Mouse (Mus musculus): ENCODE measurements around the gene Cir1.

Gene Cir1

GRCm38 (mm10) chr2:73312152-73313116 lies at the start of gene Cir1, which contains the start of gene Scrn3:
TSS of gene Cir1 (minus strand) at chr2:73312701.
TSS of gene Scrn3 (plus strand) at chr2:73312601.
- in situ Hi-C loops (cut with MboI, MseI): no loop called here

- in situ Hi-C loops (cut with MboI, MseI): loop anchor here in 1 of 2 experiments (10.0 kb wide), 1 partner anchor 1846 kb away; no protein-coding TSS in a partner anchor
Observed at GRCm38 (mm10) chr2:73360536-73360935, 48.0 kb upstream of the Cir1 start.

- in situ Hi-C loops (cut with MboI, MseI): loop anchor here in 1 of 2 experiments (10.0 kb wide), 1 partner anchor 1845 kb away; no protein-coding TSS in a partner anchor
Observed at GRCm38 (mm10) chr2:73359941-73360340, 47.4 kb upstream of the Cir1 start.

- in situ Hi-C loops (cut with MboI, MseI): no loop called here
Observed at GRCm38 (mm10) chr2:73357004-73357403, 44.5 kb upstream of the Cir1 start.

- in situ Hi-C loops (cut with MboI, MseI): no loop called here
Observed at GRCm38 (mm10) chr2:73351927-73352374, 39.5 kb upstream of the Cir1 start.

GRCm38 (mm10) chr2:73351496-73351895 lies 39.0 kb upstream of the Cir1 start:
- in situ Hi-C loops (cut with MboI, MseI): no loop called here

GRCm38 (mm10) chr2:73348221-73348620 lies 35.7 kb upstream of the Cir1 start:
- in situ Hi-C loops (cut with MboI, MseI): no loop called here

- in situ Hi-C loops (cut with MboI, MseI): no loop called here
Observed at GRCm38 (mm10) chr2:73347766-73348165, 35.3 kb upstream of the Cir1 start.

- in situ Hi-C loops (cut with MboI, MseI): no loop called here
Observed at GRCm38 (mm10) chr2:73347136-73347535, 34.6 kb upstream of the Cir1 start.

GRCm38 (mm10) chr2:73346345-73347086 lies 34.0 kb upstream of the Cir1 start:
- in situ Hi-C loops (cut with MboI, MseI): no loop called here

GRCm38 (mm10) chr2:73345204-73345603 lies 32.7 kb upstream of the Cir1 start:
- in situ Hi-C loops (cut with MboI, MseI): no loop called here

- in situ Hi-C loops (cut with MboI, MseI): no loop called here
Observed at GRCm38 (mm10) chr2:73343701-73344100, 31.2 kb upstream of the Cir1 start.

GRCm38 (mm10) chr2:73338415-73338814 lies 25.9 kb upstream of the Cir1 start:
- in situ Hi-C loops (cut with MboI, MseI): no loop called here

- in situ Hi-C loops (cut with MboI, MseI): no loop called here
Observed at GRCm38 (mm10) chr2:73335949-73336348, 23.4 kb upstream of the Cir1 start.

- in situ Hi-C loops (cut with MboI, MseI): no loop called here
Observed at GRCm38 (mm10) chr2:73325871-73326270, 13.4 kb upstream of the Cir1 start.

- in situ Hi-C loops (cut with MboI, MseI): loop anchor here in 1 of 2 experiments (5.0 kb wide), 1 partner anchor 99 kb away; no protein-coding TSS in a partner anchor
Observed at GRCm38 (mm10) chr2:73322991-73323390, 10.5 kb upstream of the Cir1 start.

- in situ Hi-C loops (cut with MboI, MseI): no loop called here
Observed at GRCm38 (mm10) chr2:73319218-73319617, 6.7 kb upstream of the Cir1 start.

- in situ Hi-C loops (cut with MboI, MseI): no loop called here
Observed at GRCm38 (mm10) chr2:73317426-73317825, 4.9 kb upstream of the Cir1 start.

- in situ Hi-C loops (cut with MboI, MseI): no loop called here
Observed at GRCm38 (mm10) chr2:73314311-73314710, 1.8 kb upstream of the Cir1 start.

- in situ Hi-C loops (cut with MboI, MseI): no loop called here
Observed at GRCm38 (mm10) chr2:73313117-73313501, 608 bp upstream of the Cir1 start.

- in situ Hi-C loops (cut with MboI, MseI): no loop called here
Observed at GRCm38 (mm10) chr2:73306006-73306405, 6.5 kb downstream of the Cir1 start.

GRCm38 (mm10) chr2:73304506-73304905 lies 8.0 kb downstream of the Cir1 start:
- in situ Hi-C loops (cut with MboI, MseI): no loop called here
